Mouse (Mus musculus): ENCODE measurements around the gene Hspa4. TPM values are rescaled to one million over a fixed set of nuclear protein-coding genes. Genes with fewer than 3 reads are reported as not detected.

Hspa4 gene
- total and polyA plus RNA-seq, 3 experiments = 209 to 907 (median 276) TPM

- TF ChIP-seq KAT2A (conservative IDR thresholded peaks at IDR 0.05; ENCODE audit: low read depth, low read length) (peak; percentile 43), EP300 (IDR thresholded peaks at IDR 0.05; ENCODE audit: low read depth in 1 of 2, low read length in 2 of 2) (peak; percentile 95 to 96), SIN3A (IDR thresholded peaks at IDR 0.05; ENCODE audit: low read length) (peak; percentile 76), RCOR1 (IDR thresholded peaks at IDR 0.05; ENCODE audit: low read depth, low read length) (peak; percentile 100), MYC (IDR thresholded peaks at IDR 0.05; ENCODE audit: low read depth, low read length) (0 out of 2 replicates have a peak, but pooled peaks have one; percentile 37), MEF2A (IDR thresholded peaks at IDR 0.05; ENCODE audit: extremely low read depth, insufficient replicate concordance, low read depth, low read length, poor library complexity, severe bottlenecking) (peak; percentile 54; the same call in 1 of the 2 replicates), MYB (IDR thresholded peaks at IDR 0.05; ENCODE audit: low read depth, low read length) (0 out of 2 replicates have a peak, but pooled peaks have one; percentile 60), E2F4 (IDR thresholded peaks at IDR 0.05; ENCODE audit: borderline replicate concordance, low read depth, low read length) (no peak), MXI1 (IDR thresholded peaks at IDR 0.05; ENCODE audit: low read depth, low read length) (peak; percentile 90; the same call in 1 of the 2 replicates), NELFE (IDR thresholded peaks at IDR 0.05; ENCODE audit: low read depth, low read length) (no peak), POLR2A (IDR thresholded peaks at IDR 0.05; ENCODE audit: control insufficient read depth in 1 of 2, insufficient read depth in 1 of 2, low read depth in 1 of 2, low read length in 2 of 2, poor library complexity in 1 of 2) (no peak), ELF1 (IDR thresholded peaks at IDR 0.05; ENCODE audit: low read depth, low read length) (0 out of 2 replicates have a peak, but pooled peaks have one; percentile 41)
These were observed 8.1 kb upstream of the Hspa4 start (continued) for GRCm38 (mm10) chr11:53308251-53308864.

DNA sequence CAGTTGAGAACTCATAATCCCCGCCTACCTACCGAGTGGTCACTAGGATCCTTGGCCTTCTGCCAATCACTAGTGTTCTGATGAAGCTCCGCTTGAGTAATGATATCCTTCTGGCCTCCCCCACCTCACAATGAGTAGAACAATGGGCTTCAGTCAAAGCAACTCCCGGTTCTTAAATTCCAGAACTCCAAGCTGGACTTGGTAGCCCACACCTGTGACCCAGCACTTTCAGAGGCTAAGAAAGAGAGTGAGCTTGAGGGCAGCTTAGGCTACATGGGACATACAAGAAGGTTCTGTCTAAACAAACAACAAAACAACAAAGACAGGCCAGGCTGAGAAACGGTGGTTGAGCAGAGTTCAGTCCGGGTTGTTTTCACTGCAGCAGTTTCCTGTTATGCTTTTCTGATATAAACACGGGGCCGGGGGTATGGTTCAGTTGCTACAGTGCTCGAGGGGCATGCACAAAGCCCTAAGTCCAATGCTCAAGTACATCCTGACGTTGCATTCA lies 7.4 kb upstream of the Hspa4 start:
- TF ChIP-seq ZKSCAN1 (IDR thresholded peaks at IDR 0.05; ENCODE audit: low read depth, low read length) (no peak), TBP (IDR thresholded peaks at IDR 0.05; ENCODE audit: low read depth, low read length) (no peak)
- Histone ChIP-seq H3K4me3 (ENCODE audit: control insufficient read depth in 1 of 2, insufficient read depth in 1 of 2, low read depth in 2 of 2, low read length in 2 of 2) (no peak overlapping the region), H3K27me3 (ENCODE audit: control insufficient read depth in 1 of 2, insufficient read depth in 2 of 2, low read length in 2 of 2) (no peaks in the 10 kb centered on the region)

DNA sequence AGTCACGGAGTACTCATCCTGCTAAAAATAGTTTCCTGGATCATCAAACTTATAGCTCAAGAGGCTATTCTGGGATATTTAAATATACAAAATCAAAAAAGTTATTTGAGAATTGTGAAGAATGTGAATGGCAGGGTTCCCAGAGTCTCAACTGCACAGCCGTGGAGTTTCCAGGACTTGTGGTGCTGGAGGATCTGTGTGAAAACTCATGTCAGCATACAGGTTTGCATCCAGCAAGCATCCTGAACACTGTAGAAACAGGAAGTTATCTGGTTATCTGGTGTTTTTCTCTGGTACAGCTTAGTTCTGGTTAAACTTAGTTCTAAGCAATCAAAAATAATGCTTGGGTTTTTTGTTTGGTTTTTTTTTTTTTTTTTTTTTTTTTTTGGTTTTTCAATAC lies 6.7 kb upstream of the Hspa4 start:
- TF ChIP-seq GATA1 (IDR thresholded peaks at IDR 0.05; ENCODE audit: low read depth, low read length) (peak; percentile 42), TCF12 (IDR thresholded peaks at IDR 0.05; ENCODE audit: low read depth, low read length) (no peak), CHD1 (IDR thresholded peaks at IDR 0.05; ENCODE audit: low read depth, low read length) (no peak), TBP (IDR thresholded peaks at IDR 0.05; ENCODE audit: low read depth, low read length) (peak; percentile 56; the same call in 1 of the 2 replicates), CHD2 (IDR thresholded peaks at IDR 0.05; ENCODE audit: low read length) (no peak), RCOR1 (IDR thresholded peaks at IDR 0.05; ENCODE audit: low read depth, low read length) (peak; percentile 80), TAL1 (IDR thresholded peaks at IDR 0.05; ENCODE audit: low read length) (peak; percentile 46), ZNF384 (IDR thresholded peaks at IDR 0.05; ENCODE audit: low read depth, low read length) (peak; percentile 73)

More for the DNA sequence above, 7.4 kb upstream of the Hspa4 start:
- DNase-seq (ENCODE audit: low read depth, low spot score) = no peak
- peaks cover 0 to 41% of the 10 kb centered on the region in 2 experiments; a peak in 2 of 4 replicates for H3K36me3 ChIP-seq (ENCODE audit: control insufficient read depth in 1 of 2, insufficient read depth in 2 of 2, low read length in 2 of 2)
- no peak overlapping the region; the same call in 1 of the 2 replicates for H3K27ac ChIP-seq (ENCODE audit: control insufficient read depth, low read depth, low read length)
- H3K4me1 ChIP-seq (ENCODE audit: control insufficient read depth in 1 of 2, insufficient read depth in 2 of 2, low read length in 2 of 2) = peaks cover 6 to 34% of the 10 kb centered on the region in 2 experiments
- no peak overlapping the region for H3K9ac ChIP-seq (ENCODE audit: control insufficient read depth, low read depth, low read length, poor library complexity, severe bottlenecking)
- H3K9me3 ChIP-seq (replicated peaks; ENCODE audit: insufficient read depth, low read length) = no peaks in the 10 kb centered on the region
- no peaks in the 10 kb centered on the region for H3K79me2 ChIP-seq (ENCODE audit: control insufficient read depth, insufficient read depth, low read length, poor library complexity)

More for the DNA sequence above, 6.7 kb upstream of the Hspa4 start:
- H3K79me2 ChIP-seq (ENCODE audit: control insufficient read depth, insufficient read depth, low read length, poor library complexity) = no peaks in the 10 kb centered on the region
- H3K9me3 ChIP-seq (replicated peaks; ENCODE audit: insufficient read depth, low read length) = no peaks in the 10 kb centered on the region
- peaks cover 6 to 28% of the 10 kb centered on the region in 2 experiments for H3K4me1 ChIP-seq (ENCODE audit: control insufficient read depth in 1 of 2, insufficient read depth in 2 of 2, low read length in 2 of 2)
- H3K36me3 ChIP-seq (ENCODE audit: control insufficient read depth in 1 of 2, insufficient read depth in 2 of 2, low read length in 2 of 2) = peaks cover 0 to 34% of the 10 kb centered on the region in 2 experiments; a peak in 2 of 4 replicates
- H3K9ac ChIP-seq (ENCODE audit: control insufficient read depth, low read depth, low read length, poor library complexity, severe bottlenecking) = no peak overlapping the region
- H3K27ac ChIP-seq (ENCODE audit: control insufficient read depth, low read depth, low read length) = no peak overlapping the region
- no peak overlapping the region for H3K4me3 ChIP-seq (ENCODE audit: control insufficient read depth in 1 of 2, insufficient read depth in 1 of 2, low read depth in 2 of 2, low read length in 2 of 2)
- H3K27me3 ChIP-seq (ENCODE audit: control insufficient read depth in 1 of 2, insufficient read depth in 2 of 2, low read length in 2 of 2) = no peaks in the 10 kb centered on the region
- DNase-seq (ENCODE audit: low read depth, low spot score) = peak; percentile 70
